Mouse (Mus musculus) liver, adult 2 months (tissue): ENCODE measurements around the gene Dock2. TPM values are rescaled to one million over a fixed set of nuclear protein-coding genes. Genes with fewer than 3 reads are reported as not detected.

Experiments
- DNase-seq: peaks from one replicate; pipeline ENCODE4 v3.0.0-alpha.2; 2011; ENCODE audit warnings: low read depth, low spot score; ENCODE audit errors: extremely low read depth
- H3K27ac ChIP-seq: fragments of 200-500 bp; replicated peaks from 2 replicates; pipeline ENCODE4 v1.5.1; 2012; ENCODE audit warnings: low read depth, mild to moderate bottlenecking, control low read depth, inconsistent platforms, low read length; ENCODE audit not compliant: insufficient read depth
- H3K27me3 ChIP-seq: fragments of 200-500 bp; 2 replicates; pipeline ENCODE4 v1.6.1; 2012; ENCODE audit warnings: mild to moderate bottlenecking, moderate library complexity, low read length, inconsistent platforms; ENCODE audit not compliant: control insufficient read depth, insufficient read depth
- H3K36me3 ChIP-seq: fragments of 200-500 bp; 2 replicates; pipeline ENCODE4 v1.6.1; 2012; ENCODE audit warnings: low read length, inconsistent platforms; ENCODE audit not compliant: control insufficient read depth, insufficient read depth
- H3K4me1 ChIP-seq: fragments of 200-500 bp; 2 replicates; pipeline ENCODE4 v1.6.1; 2011; ENCODE audit warnings: low read length; ENCODE audit not compliant: control insufficient read depth, insufficient read depth
- H3K4me3 ChIP-seq: fragments of 200-500 bp; 2 replicates; pipeline ENCODE4 v1.5.1; 2011; ENCODE audit warnings: low read depth, mild to moderate bottlenecking, control low read depth, low read length, moderate library complexity; ENCODE audit not compliant: insufficient read depth
- H3K79me2 ChIP-seq: fragments of 200-500 bp; 2 replicates; pipeline ENCODE4 v1.6.1; 2012; ENCODE audit warnings: inconsistent platforms, mild to moderate bottlenecking, low read length, moderate library complexity; ENCODE audit not compliant: control insufficient read depth, insufficient read depth
- H3K9ac ChIP-seq: fragments of 200-500 bp; 2 replicates; pipeline ENCODE4 v1.6.1; 2012; ENCODE audit warnings: low read depth, mild to moderate bottlenecking, control low read depth, inconsistent platforms, low read length
- CTCF ChIP-seq: fragments of 200-500 bp; IDR thresholded peaks from 2 replicates; pipeline ENCODE4 v1.5.1; 2011; ENCODE audit warnings: low read depth, low read length, control low read depth
- POLR2A ChIP-seq: fragments of 200-500 bp; IDR thresholded peaks from 2 replicates; pipeline ENCODE4 v1.6.1; 2011; ENCODE audit warnings: low read length, control low read depth; ENCODE audit not compliant: insufficient read depth; ENCODE audit errors: extremely low read depth
- WGBS: fragments of 180-500 bp; shearing (Covaris S2); methylation state at CpG from one replicate; pipeline ENCODE4 v1.1.7; 2018; 5-methylcytosine and 5-hydroxymethylcytosine counted together
- polyA plus RNA-seq: library from polyadenylated mRNA; depleted of rRNA; stranded (reverse); fragments of >200 nt; gene quantifications from 2 replicates; pipeline ENCODE4 v1.2.3, GENCODE M21; 2012
- total RNA-seq: library from RNA; depleted of rRNA; stranded (reverse); fragments of >200 nt; gene quantifications from 2 replicates; pipeline ENCODE4 v1.2.3, GENCODE M21; 2014

Dock2 gene
- total and polyA plus RNA-seq, 2 experiments = 0.95 to 4.0 TPM

DNA sequence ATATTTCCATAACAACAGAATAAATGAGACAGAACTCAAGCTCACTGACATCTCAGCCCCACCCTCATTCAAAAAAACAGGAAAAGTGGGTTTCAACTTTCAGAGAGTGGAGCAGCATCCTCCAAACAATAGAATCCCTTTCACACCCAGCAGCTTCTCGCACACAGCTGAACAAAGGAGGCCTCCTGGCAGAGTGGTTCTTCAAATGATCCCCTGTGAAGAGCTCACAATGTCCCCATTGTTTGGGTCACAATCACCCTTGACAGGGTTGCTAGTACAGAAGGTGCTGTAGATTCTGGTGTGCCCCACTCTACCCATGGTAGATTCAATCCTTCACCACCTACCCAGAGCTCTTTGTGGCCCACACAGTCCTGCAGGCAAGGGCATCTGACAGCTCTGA, 44.7 kb downstream of the Dock2 start:
- H3K4me3 ChIP-seq = no peak overlapping the region
- no peaks in the 10 kb centered on the region for H3K27me3 ChIP-seq
- 35% methylated on average over 1 of the region's 1 CpGs for WGBS
- no peaks in the 10 kb centered on the region for H3K79me2 ChIP-seq
- no peak overlapping the region for H3K27ac ChIP-seq
- TF ChIP-seq POLR2A = no peak
- no peak for TF ChIP-seq CTCF
- no peak overlapping the region for H3K9ac ChIP-seq
- no peaks in the 10 kb centered on the region for H3K4me1 ChIP-seq
- DNase-seq = no peak
- no peaks in the 10 kb centered on the region for H3K36me3 ChIP-seq

DNA sequence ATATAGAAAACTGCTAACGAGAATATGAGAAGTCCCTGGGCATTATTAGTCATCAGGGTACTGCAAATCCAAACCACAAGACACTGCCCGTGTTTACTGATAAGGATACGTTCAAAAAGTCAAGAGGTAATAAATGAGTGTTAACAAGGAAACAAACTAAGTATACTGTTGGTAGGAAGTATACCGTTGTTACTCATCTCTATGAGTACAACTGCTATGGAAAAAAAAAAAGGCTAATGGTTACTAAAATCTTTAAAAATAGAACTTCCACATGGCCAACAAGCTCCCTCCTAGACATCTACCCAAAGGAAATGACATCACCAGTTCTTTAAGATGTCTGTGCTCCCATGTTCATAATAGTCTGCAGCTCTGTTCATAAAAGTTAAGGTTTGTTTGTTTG, 46.5 kb downstream of the Dock2 start:
- no peak overlapping the region for H3K27ac ChIP-seq
- no peaks in the 10 kb centered on the region for H3K4me1 ChIP-seq
- 69% methylated on average over 4 of the region's 4 CpGs for WGBS
- no peaks in the 10 kb centered on the region for H3K27me3 ChIP-seq
- H3K9ac ChIP-seq = no peak overlapping the region
- H3K4me3 ChIP-seq = no peak overlapping the region
- TF ChIP-seq POLR2A = no peak
- no peak for TF ChIP-seq CTCF
- H3K36me3 ChIP-seq = no peaks in the 10 kb centered on the region
- no peak for DNase-seq
- H3K79me2 ChIP-seq = no peaks in the 10 kb centered on the region

DNA sequence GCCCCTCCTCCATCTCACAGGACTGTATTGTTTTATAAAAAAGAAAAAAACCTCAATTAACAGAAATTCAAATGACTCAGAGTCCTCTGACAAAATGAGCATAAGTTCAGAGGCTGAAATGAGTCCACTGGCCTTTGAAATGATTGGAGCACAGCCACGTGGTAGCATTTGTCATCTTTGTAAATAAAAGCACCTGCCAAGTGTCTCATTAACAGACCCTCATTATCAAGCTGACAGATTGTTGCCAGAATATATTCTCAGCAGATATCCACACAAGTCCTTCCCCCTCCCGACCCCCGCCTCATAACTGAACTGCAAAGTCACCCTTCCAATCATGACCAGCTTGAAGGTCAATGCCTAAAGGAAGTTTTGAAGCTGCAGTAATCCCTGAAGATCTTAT, 49.7 kb downstream of the Dock2 start:
- Histone ChIP-seq H3K4me1 (no peaks in the 10 kb centered on the region), H3K4me3 (no peak overlapping the region), H3K36me3 (no peaks in the 10 kb centered on the region), H3K27me3 (no peaks in the 10 kb centered on the region), H3K27ac (no peak overlapping the region), H3K9ac (no peak overlapping the region), H3K79me2 (no peaks in the 10 kb centered on the region)
- TF ChIP-seq POLR2A (no peak), CTCF (no peak)
- WGBS = 67% methylated on average over 3 of the region's 3 CpGs
- DNase-seq = no peak

GRCm38 (mm10) chr11:34727467-34727866, 56.2 kb downstream of the Dock2 start:
- Histone ChIP-seq H3K4me1 (no peaks in the 10 kb centered on the region), H3K27ac (no peak overlapping the region), H3K27me3 (no peaks in the 10 kb centered on the region), H3K79me2 (no peaks in the 10 kb centered on the region), H3K36me3 (no peaks in the 10 kb centered on the region), H3K9ac (no peak overlapping the region), H3K4me3 (no peak overlapping the region)
- no peak for TF ChIP-seq POLR2A
- TF ChIP-seq CTCF = no peak
- 67% methylated on average over 3 of the region's 3 CpGs for WGBS
- no peak for DNase-seq

GRCm38 (mm10) chr11:34726699-34727347, 56.9 kb downstream of the Dock2 start:
- DNase-seq = no peak

DNA sequence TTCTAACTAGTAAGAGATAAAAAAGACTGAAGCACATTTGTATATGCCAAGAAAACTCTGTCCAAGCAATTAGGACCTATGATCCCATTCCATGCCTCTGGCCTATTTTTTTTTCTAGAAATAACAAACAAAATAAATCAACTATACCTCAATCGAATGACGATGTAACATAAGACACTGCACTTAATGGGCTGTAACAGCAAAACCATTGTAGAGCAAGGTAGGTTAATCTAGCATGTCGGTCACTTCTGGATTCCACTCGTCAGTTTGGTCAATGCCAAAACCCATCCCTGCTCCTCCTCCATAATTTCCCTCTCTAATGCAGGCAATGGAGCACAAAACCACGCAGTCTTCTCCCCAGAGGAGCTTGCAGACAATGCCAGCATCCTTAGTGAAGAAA, 70.3 kb downstream of the Dock2 start:
- H3K36me3 ChIP-seq = no peaks in the 10 kb centered on the region
- WGBS = 75% methylated on average over 5 of the region's 5 CpGs
- no peak for DNase-seq
- H3K9ac ChIP-seq = no peak overlapping the region
- no peaks in the 10 kb centered on the region for H3K79me2 ChIP-seq
- H3K4me1 ChIP-seq = no peaks in the 10 kb centered on the region
- no peak overlapping the region for H3K4me3 ChIP-seq
- TF ChIP-seq CTCF = no peak
- TF ChIP-seq POLR2A = no peak
- H3K27ac ChIP-seq = no peak overlapping the region
- H3K27me3 ChIP-seq = no peaks in the 10 kb centered on the region

More at GRCm38 (mm10) chr11:34726699-34727347, 56.9 kb downstream of the Dock2 start:
- Histone ChIP-seq H3K79me2 (no peaks in the 10 kb centered on the region), H3K4me3 (no peak overlapping the region), H3K27ac (no peak overlapping the region), H3K36me3 (no peaks in the 10 kb centered on the region), H3K4me1 (no peaks in the 10 kb centered on the region), H3K9ac (no peak overlapping the region), H3K27me3 (no peaks in the 10 kb centered on the region)
- 84% methylated on average over 9 of the region's 9 CpGs for WGBS
- TF ChIP-seq CTCF (no peak), POLR2A (no peak)
